10 mouse cellular contexts compared by ENCODE assay signal in the genomic region with DNA sequence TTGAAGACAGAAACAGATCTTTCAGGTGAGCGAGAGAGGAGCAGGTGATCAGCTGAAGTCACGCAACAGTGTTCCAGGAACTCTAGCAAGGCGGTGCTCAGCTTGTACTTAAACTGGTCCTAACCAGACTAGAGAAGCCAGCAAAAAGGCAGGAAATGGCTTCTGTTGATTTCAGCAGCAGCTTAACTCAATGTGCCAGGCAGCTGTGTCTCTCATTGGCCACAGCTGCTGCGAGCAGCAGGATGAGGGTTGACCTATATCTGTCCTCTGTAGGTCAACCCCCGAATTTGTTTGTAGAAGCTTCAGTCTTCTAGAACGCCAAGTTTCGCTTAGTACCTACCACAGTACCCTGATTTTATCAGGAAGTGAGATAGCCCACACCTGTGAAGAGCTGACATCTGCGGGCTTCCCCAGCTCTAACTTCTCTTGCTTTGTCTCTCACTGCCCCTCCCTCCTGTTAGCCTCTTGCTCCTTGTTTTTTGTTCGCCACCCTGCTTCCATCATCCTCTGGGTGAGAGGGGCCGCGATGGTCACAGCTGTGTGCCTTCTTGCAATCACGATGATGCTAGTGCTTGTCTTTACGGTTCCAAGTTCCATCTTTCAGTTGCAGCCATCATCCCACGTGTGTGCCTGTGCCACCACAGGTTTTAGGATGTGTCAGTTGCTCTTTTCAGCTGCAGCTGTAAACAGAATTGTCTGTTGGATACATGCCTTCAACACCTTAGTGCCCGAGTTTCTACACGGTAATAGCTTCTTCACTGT. TPM values are rescaled to one million over a fixed set of nuclear protein-coding genes. Genes with fewer than 3 reads are reported as not detected.
DNase-seq lines count a peak whose midpoint lies in the region; ATAC-seq and TF ChIP-seq lines count a peak whose summit lies in the region.
"Had no signal": no experiment of that assay in that cellular context is flagged by ENCODE, and none has a peak within 500 bp of the region (broad histone marks: within the 10 kb centered on the region; RNA-seq: fewer than 3 reads in every experiment).

No protein-coding gene starts in this region.

- no peaks in the 10 kb centered on the region for H3K4me1 ChIP-seq in kidney, postnatal 0 days (replicated peaks; ENCODE audit: insufficient read depth, low read length)
- H3K4me1 ChIP-seq in midbrain, postnatal 0 days (ENCODE audit: insufficient read depth, low read length): no peaks in the 10 kb centered on the region

- DNase-seq in kidney, postnatal 0 days (ENCODE audit: low spot score): peak; percentile 34
- no peak for DNase-seq in kidney, postnatal 14 days
- peak; percentile 17 to 20 for DNase-seq in heart, postnatal 10 days
- DNase-seq in natural killer cell, adult 2 months (ENCODE audit: low spot score in 2 of 2): peak; percentile 75 to 84
- DNase-seq in thymus, postnatal 14 days: peak; percentile 88
- no peak for DNase-seq in adrenal gland, postnatal 14 days
- no peak for DNase-seq in adrenal gland, adult 18-20 months (ENCODE audit: low spot score in 2 of 2)
- DNase-seq in midbrain, postnatal 0 days (ENCODE audit: low spot score): no peak
- DNase-seq: embryo, embryonic 11 days had no signal

- H3K36me3 ChIP-seq in kidney, postnatal 0 days (ENCODE audit: insufficient read depth, low read length): no peaks in the 10 kb centered on the region
- H3K36me3 ChIP-seq in midbrain, postnatal 0 days (ENCODE audit: insufficient read depth, low read length): no peaks in the 10 kb centered on the region
- H3K36me3 ChIP-seq: neural tube, embryonic 13.5 days had no signal

- no peak overlapping the region for H3K9ac ChIP-seq in kidney, postnatal 0 days (ENCODE audit: low read depth, low read length)
- H3K9ac ChIP-seq in midbrain, postnatal 0 days (replicated peaks; ENCODE audit: low read length, poor library complexity, severe bottlenecking): no peak overlapping the region
- H3K9ac ChIP-seq: neural tube, embryonic 13.5 days had no signal

- no peak overlapping the region for H3K4me3 ChIP-seq in kidney, postnatal 0 days (replicated peaks; ENCODE audit: low read depth, low read length)
- no peak overlapping the region for H3K4me3 ChIP-seq in midbrain, postnatal 0 days (ENCODE audit: low read depth, low read length)
- H3K4me3 ChIP-seq: neural tube, embryonic 13.5 days had no signal

- H3K4me2 ChIP-seq in kidney, postnatal 0 days (ENCODE audit: low read length): no peak overlapping the region
- no peak overlapping the region for H3K4me2 ChIP-seq in midbrain, postnatal 0 days (ENCODE audit: low read depth, low read length, poor library complexity, severe bottlenecking)
- H3K4me2 ChIP-seq: neural tube, embryonic 13.5 days had no signal

- intact Hi-C loops in heart, postnatal 10 days (cut with DNase I): no loop called here

- WGBS in kidney, postnatal 0 days: 77% methylated on average over 16 of the region's 16 CpGs
- 90% methylated on average over 16 of the region's 16 CpGs for WGBS in midbrain, postnatal 0 days

- no peak for TF ChIP-seq CTCF in kidney, postnatal 0 days (IDR thresholded peaks at IDR 0.05; ENCODE audit: low read depth)
- no peak for TF ChIP-seq CTCF in midbrain, postnatal 0 days (IDR thresholded peaks at IDR 0.05)

- peak overlapping the region; percentile 5; the same call in 1 of the 2 replicates for H3K27ac ChIP-seq in kidney, postnatal 0 days
- H3K27ac ChIP-seq in midbrain, postnatal 0 days (ENCODE audit: low read depth, low read length): no peak overlapping the region
- H3K27ac ChIP-seq: neural tube, embryonic 13.5 days had no signal

- ATAC-seq in kidney, postnatal 0 days (replicated peaks; ENCODE audit: low FRiP score, low read depth): peak; percentile 17; the same call in 1 of the 2 replicates
- no peak for ATAC-seq in midbrain, postnatal 0 days (ENCODE audit: low FRiP score)

- no peaks in the 10 kb centered on the region for H3K27me3 ChIP-seq in kidney, postnatal 0 days (ENCODE audit: insufficient read depth, low read length)
- H3K27me3 ChIP-seq in midbrain, postnatal 0 days (ENCODE audit: insufficient read depth, low read length): no peaks in the 10 kb centered on the region
- H3K27me3 ChIP-seq: neural tube, embryonic 13.5 days had no signal

- H3K9me3 ChIP-seq in kidney, postnatal 0 days (replicated peaks; ENCODE audit: low read length): no peaks in the 10 kb centered on the region
- H3K9me3 ChIP-seq in midbrain, postnatal 0 days (ENCODE audit: low read length): no peaks in the 10 kb centered on the region
- H3K9me3 ChIP-seq: neural tube, embryonic 13.5 days had no signal

RNA-seq across cellular contexts. Expression of gene Glcci1, which starts 23.8 kb away (rescaled TPM):
- 11.1 and 13.8 TPM in 2 replicates for polyA plus RNA-seq in kidney, postnatal 0 days (2015; fragmentation: Nextera tagmentation; extraction: Ambion mirVana)
- total RNA-seq in heart, postnatal 10 days (2021): 10 to 100 TPM; 12.5 to 17.6 TPM
- total RNA-seq in adrenal gland, postnatal 14 days (2021): 28.1 and 35.8 TPM in 2 replicates
- 10 to 100 TPM; 25.3 to 33.5 TPM for total RNA-seq in adrenal gland, adult 18-20 months (2021)
- 11.1 and 16.4 TPM in 2 replicates for total RNA-seq in midbrain, postnatal 0 days (2014; rRNA removed)
- polyA plus RNA-seq in midbrain, postnatal 0 days (2015; fragmentation: Nextera tagmentation; extraction: Ambion mirVana): 5.0 and 5.1 TPM in 2 replicates

Comparison
In these comparisons a context has a peak if more than half of its experiments do, and no peak if none do; other contexts are left out.
1. DNase-seq: peak in kidney, postnatal 0 days (single experiment), heart, postnatal 10 days (2 of 2), natural killer cell, adult 2 months (2 of 2) and thymus, postnatal 14 days (single experiment); none in kidney, postnatal 14 days (single experiment), adrenal gland, postnatal 14 days (single experiment), adrenal gland, adult 18-20 months (0 of 2) and midbrain, postnatal 0 days (single experiment).